Mouse (Mus musculus): ENCODE data around the gene Ttc33.

DNA sequence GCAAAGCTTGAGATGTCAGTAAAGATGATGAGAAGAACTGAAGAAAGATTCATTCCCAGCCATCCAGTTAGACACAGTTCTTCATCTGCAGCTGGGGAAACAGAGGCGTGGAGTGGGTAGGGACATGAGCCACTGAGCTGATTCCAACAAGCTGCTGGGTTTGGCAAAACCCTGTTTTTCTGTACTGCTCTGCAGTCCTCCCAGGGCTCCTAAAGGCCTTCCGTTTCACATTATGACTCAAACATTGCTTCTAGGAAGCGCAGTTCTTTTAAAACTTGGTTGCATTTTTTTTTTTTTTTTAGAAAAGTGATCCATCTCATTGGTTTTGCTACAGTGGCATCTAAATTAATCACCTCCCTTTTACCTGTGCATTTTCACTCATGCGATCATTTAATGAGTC, 53.2 kb downstream of the Ttc33 start:
- TF ChIP-seq POLR2A (IDR thresholded peaks at IDR 0.05; ENCODE audit: control insufficient read depth, low read depth, low read length) (no peak), CTCF (IDR thresholded peaks at IDR 0.05; ENCODE audit: control insufficient read depth, insufficient read depth, insufficient replicate concordance, low read depth, low read length) (no peak)
